Mouse (Mus musculus) liver, embryonic 14.5 days (tissue): ENCODE measurements around the gene Crygd. TPM values are rescaled to one million over a fixed set of nuclear protein-coding genes. Genes with fewer than 3 reads are reported as not detected.

ENCODE experiments used
- ATAC-seq: fragments of 200-750 bp; cut with Nextera tagmentation; 2 replicates; pipeline ENCODE4 v1.8.0; 2017; ENCODE audit warnings: moderate number of reproducible peaks, mild to moderate bottlenecking, moderate library complexity; ENCODE audit not compliant: insufficient read depth
- DNase-seq, 3 experiments: peaks; one replicate each; pipeline ENCODE4 v3.0.0-alpha.2; 2012 to 2013; ENCODE audit warnings: low read depth in 3 of 3, low spot score in 3 of 3
- H3K27ac ChIP-seq: fragments of 300-500 bp; sonication (generic); 2 replicates; pipeline ENCODE4 v1.5.1; 2014; ENCODE audit warnings: moderate library complexity, mild to moderate bottlenecking, control low read depth, inconsistent platforms
- H3K27me3 ChIP-seq: fragments of 300-500 bp; sonication (generic); 2 replicates; pipeline ENCODE4 v1.6.1; 2014; ENCODE audit warnings: mild to moderate bottlenecking, low read length, moderate library complexity; ENCODE audit not compliant: control insufficient read depth, insufficient read depth
- H3K36me3 ChIP-seq: fragments of 300-500 bp; sonication (generic); replicated peaks from 2 replicates; pipeline ENCODE4 v1.6.1; 2014; ENCODE audit warnings: low read depth; ENCODE audit not compliant: control insufficient read depth, insufficient read depth
- H3K4me1 ChIP-seq, 2 experiments: fragments of 200-500 bp in 1 of 2; fragments of 300-500 bp in 1 of 2; sonication (generic) in 1 of 2; replicated peaks; 2 replicates each; pipeline ENCODE4 v1.6.1; 2012 to 2014; ENCODE audit warnings: antibody characterized with exemption in 1 of 2, inconsistent platforms in 1 of 2, low read length in 1 of 2; ENCODE audit not compliant: control insufficient read depth in 2 of 2, insufficient read depth in 2 of 2
- H3K4me2 ChIP-seq: fragments of 300-500 bp; sonication (generic); 2 replicates; pipeline ENCODE4 v1.6.1; 2014; ENCODE audit warnings: low read depth, mild to moderate bottlenecking, control low read depth, moderate library complexity
- H3K4me3 ChIP-seq, 2 experiments: fragments of 200-500 bp in 1 of 2; fragments of 300-500 bp in 1 of 2; sonication (generic) in 1 of 2; 2 replicates each; pipeline ENCODE4 v1.5.1; 2012 to 2014; ENCODE audit warnings: low read depth in 2 of 2, low read length in 2 of 2, mild to moderate bottlenecking in 2 of 2, control low read depth in 1 of 2, inconsistent platforms in 1 of 2, moderate library complexity in 1 of 2; ENCODE audit not compliant: insufficient read depth in 1 of 2
- H3K9ac ChIP-seq: fragments of 300-500 bp; sonication (generic); replicated peaks from 2 replicates; pipeline ENCODE4 v1.6.1; 2014; ENCODE audit warnings: mild to moderate bottlenecking, control low read depth, moderate library complexity
- H3K9me3 ChIP-seq: fragments of 300-500 bp; sonication (generic); 2 replicates; pipeline ENCODE4 v1.6.1; 2016; ENCODE audit warnings: low read length, mixed read lengths; ENCODE audit not compliant: control insufficient read depth
- CTCF ChIP-seq: IDR thresholded peaks from 2 replicates; pipeline ENCODE4 v1.5.1; 2016; ENCODE audit warnings: antibody characterized with exemption, low read depth, control low read depth
- EP300 ChIP-seq: IDR thresholded peaks from 2 replicates; pipeline ENCODE4 v1.6.1; 2016; ENCODE audit warnings: antibody characterized with exemption, low read depth
- WGBS: fragments of 180-500 bp; shearing (Covaris S2); extraction: QIAGEN DNeasy Blood & Tissue Kit; methylation state at CpG from one replicate; pipeline ENCODE4 v1.1.7; 2014; ENCODE audit not compliant: insufficient replicate concordance; 5-methylcytosine and 5-hydroxymethylcytosine counted together
- polyA plus RNA-seq, 2 experiments: library from polyadenylated mRNA; depleted of rRNA in 1 of 2; stranded (reverse) in 1 of 2; unstranded in 1 of 2; fragments of >200 nt; fragmentation: Nextera tagmentation in 1 of 2; extraction: Ambion mirVana in 1 of 2; gene quantifications; 2 replicates each; pipeline versions ENCODE4 v1.2.1 to v1.2.3; 2012 to 2014

Gene Crygd
- polyA plus RNA-seq (2012; rRNA removed) (not detected in 2 replicates), polyA plus RNA-seq (2014; fragmentation: Nextera tagmentation; extraction: Ambion mirVana) (not detected in 2 replicates)

GRCm38 (mm10) chr1:65063352-65063751 is at the start of gene Crygd:
Crygd (minus strand) TSS chr1:65063452.
- Histone ChIP-seq H3K9me3 (no peaks in the 10 kb centered on the region), H3K36me3 (no peaks in the 10 kb centered on the region), H3K27me3 (no peaks in the 10 kb centered on the region), H3K4me3 (no peak within 1 kb of the TSS), H3K4me2 (no peak within 1 kb of the TSS), H3K4me1 (no peaks in the 10 kb centered on the region), H3K9ac (no peak within 1 kb of the TSS), H3K27ac (no peak within 1 kb of the TSS)
- ATAC-seq (no peak), DNase-seq (no peak)
- WGBS: 71% methylated on average over 8 of the region's 8 CpGs
- TF ChIP-seq CTCF: no peak
- TF ChIP-seq EP300: no peak

GRCm38 (mm10) chr1:65112807-65113196 is 49.5 kb upstream of the Crygd start:
- no peak overlapping the region for H3K4me3 ChIP-seq
- H3K27ac ChIP-seq: no peak overlapping the region
- ATAC-seq (no peak), DNase-seq (no peak)
- H3K27me3 ChIP-seq: no peaks in the 10 kb centered on the region
- H3K9me3 ChIP-seq: no peaks in the 10 kb centered on the region
- H3K4me1 ChIP-seq: peaks cover 0 to 8% of the 10 kb centered on the region in 2 experiments; a peak in 2 of 4 replicates
- H3K4me2 ChIP-seq: peak overlapping the region; percentile 43
- WGBS: 31% methylated on average over 14 of the region's 14 CpGs
- H3K9ac ChIP-seq: no peak overlapping the region
- no peak for TF ChIP-seq EP300
- TF ChIP-seq CTCF: no peak
- H3K36me3 ChIP-seq: no peaks in the 10 kb centered on the region

DNA sequence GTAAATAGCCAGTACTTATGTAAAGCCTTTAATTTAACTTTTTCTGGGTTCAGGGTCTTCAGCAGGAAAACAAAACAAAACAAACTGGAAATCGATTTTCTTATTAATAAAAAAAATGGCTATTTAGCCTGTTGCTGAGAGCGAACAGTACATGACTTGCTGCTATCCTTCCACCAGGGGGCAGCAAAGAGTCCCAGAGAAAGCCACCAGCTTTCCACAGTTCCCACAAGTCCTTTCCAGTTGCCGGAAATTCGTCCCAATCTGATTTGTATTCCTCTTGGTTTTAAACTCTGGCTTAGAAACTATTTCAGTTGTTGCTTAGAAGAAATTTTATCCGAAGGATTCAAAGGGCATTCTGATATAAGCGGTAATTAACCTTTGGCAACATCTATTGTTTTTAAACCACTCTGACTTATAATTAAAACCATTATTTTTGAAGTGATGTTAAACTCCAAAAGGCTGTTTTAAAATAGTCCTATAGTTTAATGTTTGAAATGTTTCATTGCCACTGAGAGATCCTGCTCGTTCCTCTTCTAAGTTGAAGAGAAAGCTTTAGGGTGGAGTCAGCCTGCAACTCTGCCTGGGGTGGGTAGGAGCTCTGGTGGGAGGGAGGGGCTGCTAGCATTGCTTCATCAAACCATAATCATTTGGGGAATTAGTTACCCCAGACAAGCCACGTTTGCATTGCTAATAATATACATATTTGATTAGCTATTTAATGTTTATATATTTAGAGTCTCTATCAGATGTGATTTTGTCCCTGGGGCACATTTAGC is 49.0 kb upstream of the Crygd start:
- TF ChIP-seq EP300: no peak
- TF ChIP-seq CTCF: peak; percentile 86
- H3K4me2 ChIP-seq: peak overlapping the region; percentile 43
- no peaks in the 10 kb centered on the region for H3K36me3 ChIP-seq
- DNase-seq: peak; percentile 49 to 58 (median 52)
- H3K9me3 ChIP-seq: no peaks in the 10 kb centered on the region
- H3K27ac ChIP-seq: no peak overlapping the region
- WGBS: 8% methylated on average over 8 of the region's 8 CpGs
- peaks cover 0 to 8% of the 10 kb centered on the region in 2 experiments; a peak in 2 of 4 replicates for H3K4me1 ChIP-seq
- H3K9ac ChIP-seq: no peak overlapping the region
- no peak for ATAC-seq
- H3K4me3 ChIP-seq: no peak overlapping the region
- H3K27me3 ChIP-seq: no peaks in the 10 kb centered on the region

GRCm38 (mm10) chr1:65109756-65110435 is 46.6 kb upstream of the Crygd start:
- Histone ChIP-seq H3K4me3 (no peak overlapping the region), H3K4me1 (peaks cover 0 to 8% of the 10 kb centered on the region in 2 experiments; a peak in 2 of 4 replicates), H3K4me2 (no peak overlapping the region), H3K9me3 (no peaks in the 10 kb centered on the region), H3K27ac (no peak overlapping the region), H3K27me3 (no peaks in the 10 kb centered on the region), H3K9ac (no peak overlapping the region), H3K36me3 (no peaks in the 10 kb centered on the region)
- 63% methylated on average over 25 of the region's 25 CpGs for WGBS
- no peak for DNase-seq
- TF ChIP-seq CTCF: no peak
- no peak for TF ChIP-seq EP300
- no peak for ATAC-seq

DNA sequence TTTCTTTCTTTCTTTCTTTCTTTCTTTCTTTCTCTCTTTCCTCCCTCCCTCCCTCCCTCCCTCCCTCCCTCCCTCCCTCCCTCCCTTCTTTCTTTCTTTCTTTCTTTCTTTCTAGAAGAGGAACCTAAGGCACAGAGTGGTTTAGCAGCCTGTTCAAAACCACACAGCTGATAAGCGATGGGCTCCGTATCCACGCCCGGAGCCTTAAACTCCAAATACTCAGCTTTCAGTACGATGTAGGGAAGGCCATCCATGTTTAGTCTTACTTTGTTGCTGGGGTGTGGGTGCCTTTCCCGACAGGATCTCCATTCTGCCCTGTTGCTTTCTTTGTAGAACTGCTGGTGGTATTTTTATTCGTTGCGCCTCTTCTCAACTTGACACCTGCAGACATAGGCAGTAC is 45.9 kb upstream of the Crygd start:
- 46% methylated on average over 8 of the region's 8 CpGs for WGBS
- no peak for ATAC-seq
- no peaks in the 10 kb centered on the region for H3K27me3 ChIP-seq

More for the DNA sequence above, 45.9 kb upstream of the Crygd start:
- Histone ChIP-seq H3K9me3 (no peaks in the 10 kb centered on the region), H3K4me3 (no peak overlapping the region), H3K36me3 (no peaks in the 10 kb centered on the region), H3K9ac (no peak overlapping the region), H3K4me2 (no peak overlapping the region), H3K27ac (no peak overlapping the region), H3K4me1 (peaks cover 0 to 8% of the 10 kb centered on the region in 2 experiments; a peak in 2 of 4 replicates)
- no peak for DNase-seq
- TF ChIP-seq EP300 (no peak), CTCF (no peak)
